Mouse (Mus musculus) neural tube, embryonic 15.5 days (tissue): ENCODE measurements around the gene Polr2b. TPM values are rescaled to one million over a fixed set of nuclear protein-coding genes. Genes with fewer than 3 reads are reported as not detected.

Experiments used
- ATAC-seq: fragments of 200-750 bp; cut with Nextera tagmentation; 2 replicates; pipeline ENCODE4 v1.8.0; 2017; ENCODE audit warnings: mild to moderate bottlenecking, moderate TSS enrichment, moderate library complexity; ENCODE audit not compliant: low FRiP score
- H3K27ac ChIP-seq: fragments of 300-500 bp; sonication (generic); replicated peaks from 2 replicates; pipeline ENCODE4 v1.5.1; 2015; ENCODE audit warnings: mild to moderate bottlenecking, inconsistent platforms
- H3K27me3 ChIP-seq: fragments of 300-500 bp; sonication (generic); replicated peaks from 2 replicates; pipeline ENCODE4 v1.6.1; 2015; ENCODE audit warnings: inconsistent platforms
- H3K36me3 ChIP-seq: fragments of 300-500 bp; sonication (generic); 2 replicates; pipeline ENCODE4 v1.6.1; 2015; ENCODE audit warnings: inconsistent platforms
- H3K4me1 ChIP-seq: fragments of 300-500 bp; sonication (generic); 2 replicates; pipeline ENCODE4 v1.6.1; 2015; ENCODE audit warnings: inconsistent platforms
- H3K4me2 ChIP-seq: fragments of 300-500 bp; sonication (generic); 2 replicates; pipeline ENCODE4 v1.6.1; 2015; ENCODE audit warnings: inconsistent platforms, mild to moderate bottlenecking, moderate library complexity
- H3K4me3 ChIP-seq: fragments of 300-500 bp; sonication (generic); replicated peaks from 2 replicates; pipeline ENCODE4 v1.5.1; 2015; ENCODE audit warnings: mild to moderate bottlenecking, inconsistent platforms
- H3K9ac ChIP-seq: fragments of 300-500 bp; sonication (generic); replicated peaks from 2 replicates; pipeline ENCODE4 v1.6.1; 2015; ENCODE audit warnings: mild to moderate bottlenecking, inconsistent platforms
- H3K9me3 ChIP-seq: fragments of 300-500 bp; sonication (generic); replicated peaks from 2 replicates; pipeline ENCODE4 v1.6.1; 2016; ENCODE audit warnings: inconsistent platforms
- WGBS: fragments of 180-500 bp; shearing (Covaris S2); methylation state at CpG from one replicate; pipeline ENCODE4 v1.1.7; 2015; ENCODE audit warnings: mixed read lengths; 5-methylcytosine and 5-hydroxymethylcytosine counted together
- polyA plus RNA-seq: library from polyadenylated mRNA; unstranded; fragments of >200 nt; fragmentation: Nextera tagmentation; extraction: Ambion mirVana; gene quantifications from 2 replicates; pipeline ENCODE4 v1.2.1, GENCODE M21; 2015

Gene Polr2b
- polyA plus RNA-seq, 1 experiment from 2014 or later = 52.2 TPM

GRCm38 (mm10) chr5:77367682-77368081 is 57.7 kb downstream of the Polr2b start:
- H3K36me3 ChIP-seq = no peaks in the 10 kb centered on the region
- H3K9ac ChIP-seq = no peak overlapping the region
- no peak overlapping the region for H3K4me3 ChIP-seq
- WGBS = 55% methylated on average over 12 of the region's 12 CpGs
- no peak for ATAC-seq
- H3K27ac ChIP-seq = no peak overlapping the region
- H3K9me3 ChIP-seq = no peaks in the 10 kb centered on the region
- H3K4me1 ChIP-seq = peaks cover 2% of the 10 kb centered on the region; the same call in 1 of the 2 replicates
- no peak overlapping the region for H3K4me2 ChIP-seq
- no peaks in the 10 kb centered on the region for H3K27me3 ChIP-seq

DNA sequence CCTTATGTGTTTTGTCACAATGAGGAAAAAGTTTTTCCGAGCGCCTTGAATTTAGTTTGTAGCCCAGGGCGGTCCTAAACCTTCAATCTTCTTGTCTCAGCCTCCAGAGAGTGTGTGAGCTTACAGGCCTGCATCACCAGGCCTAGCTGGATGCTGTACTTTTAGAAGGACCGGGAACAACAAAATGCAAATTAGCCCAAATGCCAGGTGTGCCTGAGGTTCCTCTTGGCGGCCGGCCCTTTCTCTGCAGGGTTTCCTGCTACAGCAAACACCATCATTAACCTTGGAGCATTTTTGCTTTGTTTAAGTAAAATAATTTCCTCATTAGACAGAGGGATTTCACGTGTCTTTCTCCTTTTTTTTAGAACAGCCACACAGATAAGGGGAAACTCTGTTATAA is 58.2 kb downstream of the Polr2b start:
- H3K27me3 ChIP-seq = no peaks in the 10 kb centered on the region
- no peak overlapping the region for H3K9ac ChIP-seq
- no peak for ATAC-seq
- H3K9me3 ChIP-seq = no peaks in the 10 kb centered on the region
- H3K27ac ChIP-seq = no peak overlapping the region
- H3K4me1 ChIP-seq = peaks cover 2% of the 10 kb centered on the region; the same call in 1 of the 2 replicates
- no peaks in the 10 kb centered on the region for H3K36me3 ChIP-seq
- 43% methylated on average over 7 of the region's 7 CpGs for WGBS
- H3K4me3 ChIP-seq = no peak overlapping the region
- no peak overlapping the region for H3K4me2 ChIP-seq

- Histone ChIP-seq H3K4me2 (no peak overlapping the region), H3K9ac (no peak overlapping the region), H3K4me3 (no peak overlapping the region), H3K27me3 (no peaks in the 10 kb centered on the region), H3K9me3 (no peaks in the 10 kb centered on the region), H3K4me1 (peaks cover 2% of the 10 kb centered on the region; the same call in 1 of the 2 replicates), H3K27ac (no peak overlapping the region), H3K36me3 (no peaks in the 10 kb centered on the region)
- no peak for ATAC-seq
- WGBS = 92% methylated on average over 5 of the region's 5 CpGs
Observed at GRCm38 (mm10) chr5:77369394-77369793, 59.4 kb downstream of the Polr2b start.

GRCm38 (mm10) chr5:77370378-77370892 is 60.5 kb downstream of the Polr2b start:
- no peak for ATAC-seq
- no peak overlapping the region for H3K4me2 ChIP-seq
- H3K4me3 ChIP-seq = no peak overlapping the region
- no peaks in the 10 kb centered on the region for H3K36me3 ChIP-seq
- H3K27me3 ChIP-seq = no peaks in the 10 kb centered on the region
- H3K27ac ChIP-seq = no peak overlapping the region
- WGBS = 84% methylated on average over 5 of the region's 5 CpGs
- no peak overlapping the region for H3K9ac ChIP-seq
- peaks cover 2% of the 10 kb centered on the region; the same call in 1 of the 2 replicates for H3K4me1 ChIP-seq
- no peaks in the 10 kb centered on the region for H3K9me3 ChIP-seq

DNA sequence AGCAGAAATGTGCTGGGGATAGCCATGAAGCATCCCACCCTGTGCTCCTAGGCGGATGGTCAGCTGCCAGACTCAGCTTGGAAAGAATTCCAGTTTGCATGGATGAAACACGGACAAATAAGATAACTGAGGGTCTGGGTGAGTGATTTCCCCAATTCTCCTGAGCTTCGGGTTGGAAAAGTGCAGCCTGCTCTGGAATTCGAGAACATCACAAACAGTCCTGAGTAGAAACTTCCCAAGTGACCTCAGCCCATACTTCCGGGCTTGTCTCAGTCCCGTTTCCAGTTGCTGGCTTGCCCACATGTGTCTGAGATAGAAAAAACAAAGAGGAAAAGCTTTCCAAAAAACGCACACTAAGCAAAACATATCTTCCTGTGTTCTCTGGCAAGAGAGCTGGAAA is 62.3 kb downstream of the Polr2b start:
- WGBS = 86% methylated on average over 7 of the region's 7 CpGs
- no peak for ATAC-seq
- no peak overlapping the region for H3K4me3 ChIP-seq

GRCm38 (mm10) chr5:77372778-77373177 is 62.8 kb downstream of the Polr2b start:
- 58% methylated on average over 6 of the region's 6 CpGs for WGBS
- Histone ChIP-seq H3K27ac (no peak overlapping the region), H3K27me3 (no peaks in the 10 kb centered on the region), H3K4me3 (no peak overlapping the region), H3K9me3 (no peaks in the 10 kb centered on the region), H3K9ac (no peak overlapping the region), H3K36me3 (no peaks in the 10 kb centered on the region), H3K4me2 (no peak overlapping the region), H3K4me1 (0 out of 2 replicates have a peak, but pooled peaks cover 2% of the 10 kb centered on the region)
- no peak for ATAC-seq

More for the DNA sequence above, 62.3 kb downstream of the Polr2b start:
- H3K27me3 ChIP-seq = no peaks in the 10 kb centered on the region
- no peak overlapping the region for H3K27ac ChIP-seq
- no peaks in the 10 kb centered on the region for H3K9me3 ChIP-seq
- peaks cover 2% of the 10 kb centered on the region; the same call in 1 of the 2 replicates for H3K4me1 ChIP-seq
- no peak overlapping the region for H3K9ac ChIP-seq
- no peaks in the 10 kb centered on the region for H3K36me3 ChIP-seq
- no peak overlapping the region for H3K4me2 ChIP-seq

GRCm38 (mm10) chr5:77374945-77375344 is 65.0 kb downstream of the Polr2b start:
- no peaks in the 10 kb centered on the region for H3K36me3 ChIP-seq
- H3K9ac ChIP-seq = no peak overlapping the region
- H3K4me1 ChIP-seq = no peaks in the 10 kb centered on the region
- H3K9me3 ChIP-seq = no peaks in the 10 kb centered on the region
- no peak overlapping the region for H3K4me2 ChIP-seq
- ATAC-seq = no peak
- 80% methylated on average over 3 of the region's 3 CpGs for WGBS
- H3K27ac ChIP-seq = no peak overlapping the region
- H3K27me3 ChIP-seq = no peaks in the 10 kb centered on the region
- no peak overlapping the region for H3K4me3 ChIP-seq

DNA sequence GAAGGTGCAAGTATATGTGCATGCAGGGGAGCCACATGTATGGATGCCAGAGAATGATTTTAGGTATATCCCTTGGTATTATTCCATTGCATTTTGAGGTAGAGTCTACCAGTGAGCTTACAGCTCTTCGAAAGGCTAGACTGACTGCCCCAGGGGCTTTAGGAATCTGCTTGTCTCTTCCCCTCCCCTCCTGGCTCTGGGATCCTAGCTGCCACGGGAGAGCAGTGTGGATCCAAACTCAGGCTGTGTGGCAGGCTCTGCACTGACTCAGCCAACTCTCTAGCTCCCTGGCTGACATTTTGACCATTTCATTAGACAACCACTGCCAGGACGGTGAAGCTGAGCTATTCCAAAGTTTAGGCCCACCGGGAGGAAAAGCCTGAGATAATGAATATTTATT is 65.6 kb downstream of the Polr2b start:
- Histone ChIP-seq H3K4me3 (no peak overlapping the region), H3K9me3 (no peaks in the 10 kb centered on the region), H3K27ac (no peak overlapping the region), H3K36me3 (no peaks in the 10 kb centered on the region), H3K4me2 (no peak overlapping the region), H3K4me1 (no peaks in the 10 kb centered on the region), H3K27me3 (no peaks in the 10 kb centered on the region), H3K9ac (no peak overlapping the region)
- 81% methylated on average over 4 of the region's 4 CpGs for WGBS
- ATAC-seq = no peak

DNA sequence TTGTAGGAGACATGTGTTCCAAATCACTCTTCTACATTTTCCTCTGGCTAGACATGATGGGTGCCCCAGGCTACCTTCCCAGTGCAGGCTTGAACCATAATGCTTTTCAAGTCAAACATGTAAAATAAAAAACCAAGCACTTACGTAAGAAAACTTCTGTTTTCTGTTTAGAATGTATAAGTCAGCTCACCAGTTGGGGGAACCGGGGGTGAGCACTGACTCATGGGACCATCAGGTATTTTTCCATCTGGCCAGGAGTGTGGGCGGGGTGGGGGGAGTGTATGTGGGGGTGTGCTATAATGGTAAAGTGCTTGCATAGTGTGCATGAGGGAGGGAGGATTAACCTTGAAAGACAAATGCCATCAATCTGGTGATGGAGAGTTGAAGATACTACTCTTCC is 68.1 kb downstream of the Polr2b start:
- Histone ChIP-seq H3K4me1 (no peaks in the 10 kb centered on the region), H3K9ac (no peak overlapping the region), H3K27me3 (no peaks in the 10 kb centered on the region), H3K4me2 (no peak overlapping the region), H3K27ac (no peak overlapping the region), H3K9me3 (no peaks in the 10 kb centered on the region), H3K36me3 (no peaks in the 10 kb centered on the region), H3K4me3 (no peak overlapping the region)
- no peak for ATAC-seq
- 92% methylated on average over 3 of the region's 3 CpGs for WGBS

GRCm38 (mm10) chr5:77379434-77380135 is 69.6 kb downstream of the Polr2b start:
- H3K9me3 ChIP-seq = no peaks in the 10 kb centered on the region
- 86% methylated on average over 14 of the region's 14 CpGs for WGBS
- H3K27me3 ChIP-seq = no peaks in the 10 kb centered on the region
- no peak overlapping the region for H3K4me2 ChIP-seq
- H3K4me1 ChIP-seq = no peaks in the 10 kb centered on the region
- ATAC-seq = no peak
- H3K4me3 ChIP-seq = no peak overlapping the region
- no peak overlapping the region for H3K27ac ChIP-seq
- H3K9ac ChIP-seq = no peak overlapping the region
- H3K36me3 ChIP-seq = no peaks in the 10 kb centered on the region

GRCm38 (mm10) chr5:77380321-77380901 is 70.5 kb downstream of the Polr2b start:
- no peak overlapping the region for H3K9ac ChIP-seq
- no peak for ATAC-seq

DNA sequence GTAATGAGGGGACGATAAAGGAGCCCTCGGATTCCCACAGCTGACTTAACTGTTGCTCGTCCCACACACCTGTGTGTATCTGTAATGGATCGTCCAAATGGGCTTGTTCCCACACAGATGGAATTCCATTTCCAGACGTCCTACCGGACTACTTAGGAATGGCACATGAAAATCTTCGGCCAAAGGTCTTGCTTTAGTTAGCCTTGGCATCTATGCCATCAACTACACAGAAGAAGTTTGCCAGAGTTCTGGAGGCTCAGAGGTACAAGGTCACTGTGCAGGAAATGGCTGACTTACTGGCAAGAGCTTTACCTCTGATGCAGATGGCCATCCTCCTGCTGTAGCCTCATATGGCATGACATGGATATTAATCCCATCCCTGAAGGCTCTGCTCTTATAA is 71.3 kb downstream of the Polr2b start:
- H3K4me3 ChIP-seq = no peak overlapping the region
- no peaks in the 10 kb centered on the region for H3K27me3 ChIP-seq
- no peak overlapping the region for H3K4me2 ChIP-seq
- no peaks in the 10 kb centered on the region for H3K36me3 ChIP-seq
- ATAC-seq = no peak
- no peak overlapping the region for H3K27ac ChIP-seq
- H3K9ac ChIP-seq = no peak overlapping the region
- H3K4me1 ChIP-seq = no peaks in the 10 kb centered on the region
- no peaks in the 10 kb centered on the region for H3K9me3 ChIP-seq
- 88% methylated on average over 7 of the region's 7 CpGs for WGBS

More at GRCm38 (mm10) chr5:77380321-77380901, 70.5 kb downstream of the Polr2b start:
- Histone ChIP-seq H3K9me3 (no peaks in the 10 kb centered on the region), H3K4me3 (no peak overlapping the region), H3K27me3 (no peaks in the 10 kb centered on the region), H3K4me2 (no peak overlapping the region), H3K36me3 (no peaks in the 10 kb centered on the region), H3K27ac (no peak overlapping the region), H3K4me1 (no peaks in the 10 kb centered on the region)
- WGBS = 83% methylated on average over 17 of the region's 17 CpGs
